Mouse (Mus musculus): Measurements from ENCODE around the gene Ccdc62.

GRCm38 (mm10) chr5:123989941-123990885, 59.7 kb downstream of the Ccdc62 start:
- TF ChIP-seq CTCF (IDR thresholded peaks at IDR 0.05 in 2 of 3, conservative IDR thresholded peaks at IDR 0.05 in 1 of 3; ENCODE audit: control insufficient read depth in 1 of 3, insufficient read depth in 1 of 3, low read depth in 2 of 3, low read length in 3 of 3, poor library complexity in 1 of 3, severe bottlenecking in 1 of 3) (no peak), GATA1 (IDR thresholded peaks at IDR 0.05; ENCODE audit: low read depth, low read length) (no peak), USF2 (IDR thresholded peaks at IDR 0.05; ENCODE audit: borderline replicate concordance in 1 of 2, insufficient read depth in 1 of 2, low read depth in 1 of 2, low read length in 2 of 2) (no peak), POLR2A (IDR thresholded peaks at IDR 0.05; ENCODE audit: control insufficient read depth in 1 of 2, insufficient read depth in 1 of 2, low read depth in 1 of 2, low read length in 2 of 2, poor library complexity in 1 of 2) (no peak), ELF1 (IDR thresholded peaks at IDR 0.05; ENCODE audit: low read depth, low read length) (no peak), KAT2A (conservative IDR thresholded peaks at IDR 0.05; ENCODE audit: low read depth, low read length) (no peak), RAD21 (IDR thresholded peaks at IDR 0.05; ENCODE audit: low read depth, low read length) (no peak)

Measured in MEL (cell line).